Mouse (Mus musculus): ENCODE data around the gene Prkcb. TPM values are rescaled to one million over a fixed set of nuclear protein-coding genes. Genes with fewer than 3 reads are reported as not detected.

Gene Prkcb
- polyA plus RNA-seq, 2 experiments from 2014 or later: 71.9 to 78.3 TPM

DNA sequence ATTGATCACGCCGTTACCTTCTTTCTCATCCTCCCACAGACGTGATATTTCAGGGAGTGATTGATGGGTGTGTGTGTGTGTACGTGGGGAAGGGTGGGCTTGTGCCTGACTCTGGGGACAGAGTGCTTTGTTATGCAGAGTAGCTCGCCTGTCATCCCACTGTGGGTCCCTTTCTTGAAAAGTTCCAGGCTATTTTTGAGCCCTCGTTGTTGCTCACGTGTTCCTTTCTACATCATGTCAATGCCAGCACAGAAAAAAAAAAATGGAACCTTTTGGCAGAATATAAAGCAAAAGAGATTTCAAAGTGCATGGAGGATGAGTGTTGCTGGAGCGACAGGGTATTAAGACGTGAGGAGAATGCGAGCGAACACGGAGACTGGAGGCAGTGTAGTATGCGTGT lies 118.1 kb downstream of the Prkcb start:
- no peak for ATAC-seq

DNA sequence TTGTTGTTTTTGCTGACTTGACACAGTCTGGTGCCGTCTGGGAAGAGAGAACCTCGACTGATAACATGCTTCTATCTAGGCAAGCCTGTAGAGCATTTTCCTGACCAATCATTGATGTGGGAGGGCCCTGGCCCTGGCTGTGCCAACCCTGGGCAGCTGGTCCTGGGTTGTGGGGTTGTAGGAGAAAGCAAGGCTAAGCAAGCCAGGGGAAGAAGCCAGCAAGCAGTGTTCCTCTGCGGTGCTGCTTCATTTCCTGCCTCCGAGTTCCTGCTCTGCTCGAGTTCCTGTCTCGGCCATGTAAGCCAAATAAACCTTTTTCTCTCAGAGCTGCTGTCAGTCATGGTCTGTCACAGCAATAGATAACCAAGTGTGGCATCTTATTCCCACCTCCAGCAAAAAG lies 121.4 kb downstream of the Prkcb start:
- no peak for ATAC-seq

DNA sequence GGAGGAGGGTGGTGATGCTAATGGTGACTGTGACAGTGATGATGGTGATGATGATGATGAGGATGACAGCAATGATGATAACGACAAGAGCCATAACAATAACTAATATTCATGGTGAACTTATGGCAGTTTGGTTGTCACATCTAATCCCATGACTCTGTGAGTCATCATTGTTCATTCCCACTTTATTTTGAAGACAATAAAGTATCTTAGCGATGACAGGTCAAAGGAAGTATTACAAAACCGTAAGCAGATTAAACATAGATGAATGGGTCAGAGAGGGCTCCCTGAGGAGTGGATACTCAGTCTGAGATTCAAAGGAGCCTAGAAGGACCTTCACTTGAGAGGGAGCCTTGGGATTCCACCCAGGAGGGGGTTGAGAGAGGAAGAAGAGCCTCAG lies 122.3 kb downstream of the Prkcb start:
- ATAC-seq: no peak

DNA sequence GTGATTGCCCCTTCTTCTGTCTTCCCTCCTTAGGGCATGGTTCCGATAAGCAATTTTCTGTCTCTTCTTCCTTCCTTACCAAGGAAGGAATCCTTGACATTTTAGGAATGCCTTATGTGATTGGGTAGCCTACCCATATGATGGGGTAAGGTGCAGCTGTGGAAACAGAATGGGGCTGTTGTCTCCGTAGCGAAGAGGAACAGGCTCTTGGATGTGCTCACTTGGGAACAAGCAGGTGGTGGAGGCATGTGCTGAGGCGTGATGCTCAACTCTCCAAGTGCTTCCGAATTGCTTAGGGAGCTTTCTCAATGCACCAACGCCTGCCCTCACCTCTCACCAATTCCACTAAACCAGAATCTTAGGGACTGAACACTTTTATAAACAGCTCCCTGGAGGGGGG lies 124.7 kb downstream of the Prkcb start:
- ATAC-seq: no peak

DNA sequence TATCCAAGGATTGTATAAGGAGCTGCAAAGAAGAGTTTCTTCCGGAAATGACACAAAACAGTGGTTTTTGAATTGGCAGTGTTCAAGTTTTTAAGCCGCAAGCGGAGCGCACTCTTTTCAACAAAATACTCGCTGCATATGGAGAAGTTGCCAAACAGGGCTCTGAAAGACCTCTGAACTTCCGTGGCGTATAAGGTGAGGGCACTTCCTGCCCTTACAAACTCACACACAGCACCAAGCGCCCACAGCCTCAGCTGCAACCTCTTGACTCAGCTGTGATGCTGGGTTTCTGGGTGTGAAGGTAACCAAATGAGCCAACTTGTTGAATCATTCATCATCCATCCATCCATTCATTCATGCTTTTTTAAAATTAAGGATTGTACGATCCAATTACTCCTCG lies 125.6 kb downstream of the Prkcb start:
- ATAC-seq: peak; percentile 77

DNA sequence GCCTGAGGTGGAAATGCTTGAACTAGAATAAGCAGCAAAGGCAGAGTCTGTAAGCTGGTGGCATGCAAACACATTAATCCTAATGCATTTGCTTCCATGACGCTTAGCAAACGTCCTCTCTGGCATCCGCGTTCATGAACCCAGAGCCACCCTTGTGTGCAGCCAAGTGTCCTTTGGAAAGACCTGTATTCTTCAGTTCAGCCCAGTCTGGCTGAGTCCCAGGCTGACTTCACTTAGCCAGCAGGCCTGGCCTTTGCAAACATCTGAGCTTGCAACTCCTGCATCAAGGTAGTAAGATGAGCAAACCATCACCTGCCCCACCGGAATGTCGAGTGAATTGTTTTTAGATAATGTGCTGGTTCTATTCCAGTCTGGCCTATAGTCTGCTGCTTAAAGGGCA lies 126.1 kb downstream of the Prkcb start:
- no peak for ATAC-seq

DNA sequence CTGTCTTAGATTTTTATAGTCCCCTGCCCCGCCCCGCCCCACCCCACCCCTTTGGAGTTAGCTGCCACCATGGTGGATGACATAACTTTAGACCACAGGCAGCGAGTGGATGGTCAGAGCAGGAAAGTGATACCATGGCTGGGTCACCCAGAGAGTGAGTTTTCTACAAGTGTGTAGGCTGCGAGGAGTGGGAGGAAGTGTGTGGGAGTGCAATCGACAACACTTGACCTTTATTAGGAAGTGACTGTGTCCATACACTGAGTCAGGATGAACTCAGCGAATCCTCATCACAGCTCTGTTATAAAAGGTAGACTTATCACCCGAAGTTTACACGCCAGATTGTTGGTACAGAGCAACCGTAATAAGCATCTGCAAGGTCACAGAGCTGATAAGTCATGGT lies 126.8 kb downstream of the Prkcb start:
- no peak for ATAC-seq

DNA sequence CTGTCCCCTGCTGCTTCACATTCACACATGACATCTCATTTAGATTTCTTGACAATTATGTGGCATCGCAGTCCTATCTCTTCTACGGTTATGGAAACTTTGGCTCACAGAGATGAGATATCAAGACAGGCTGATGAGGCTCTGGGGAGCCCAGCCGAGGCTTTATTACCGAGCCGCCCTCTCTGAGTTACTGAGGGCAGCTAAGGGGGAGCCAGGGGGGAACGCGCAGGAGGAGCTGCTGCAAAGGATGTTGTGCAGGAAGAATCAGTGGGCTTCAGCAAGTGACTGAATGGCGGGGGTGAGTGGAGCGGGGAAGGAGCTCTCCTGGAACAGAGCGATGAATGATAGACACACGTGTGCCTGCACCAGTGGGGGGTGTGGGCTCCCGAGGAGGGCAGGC lies 127.4 kb downstream of the Prkcb start:
- ATAC-seq: no peak

DNA sequence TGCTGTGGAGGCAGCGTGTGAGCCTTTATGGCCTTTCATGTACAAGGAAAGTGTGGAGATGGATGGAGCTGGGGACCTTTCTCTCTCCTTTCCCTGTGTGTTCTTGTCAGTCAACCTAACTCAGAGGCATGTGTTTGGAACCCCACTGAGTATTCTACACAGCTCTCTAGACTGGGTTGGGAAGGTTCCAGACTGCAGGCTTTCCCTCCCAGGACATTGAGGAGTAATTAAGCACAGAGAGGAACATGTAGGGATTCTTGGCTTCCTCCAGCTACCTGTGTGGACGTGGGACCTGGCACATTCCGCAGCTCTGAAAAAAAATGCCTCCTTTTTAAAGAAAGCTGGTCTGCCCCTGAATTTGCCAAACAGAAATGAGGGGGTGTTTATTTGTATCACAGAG lies 130.0 kb downstream of the Prkcb start:
- ATAC-seq: no peak

DNA sequence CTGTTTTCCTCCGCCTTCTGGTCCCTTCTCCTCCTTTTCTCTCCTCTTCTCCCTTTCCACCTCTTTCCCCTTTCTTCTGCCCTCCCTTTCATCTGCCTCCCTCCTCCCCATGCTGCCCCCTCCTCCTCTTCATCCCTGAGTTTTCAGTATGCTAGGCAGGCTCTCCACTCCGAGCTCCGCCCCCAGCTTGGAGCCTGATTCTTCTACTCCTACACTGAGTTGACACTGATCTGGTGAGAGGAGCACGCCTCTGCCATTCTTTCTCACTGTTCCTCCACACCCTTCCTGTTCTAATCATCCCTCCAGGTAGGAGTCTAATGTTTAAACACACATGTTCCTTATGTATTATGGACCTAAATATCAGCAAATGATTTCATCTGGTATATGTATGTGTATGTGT lies 135.3 kb downstream of the Prkcb start:
- ATAC-seq: no peak

DNA sequence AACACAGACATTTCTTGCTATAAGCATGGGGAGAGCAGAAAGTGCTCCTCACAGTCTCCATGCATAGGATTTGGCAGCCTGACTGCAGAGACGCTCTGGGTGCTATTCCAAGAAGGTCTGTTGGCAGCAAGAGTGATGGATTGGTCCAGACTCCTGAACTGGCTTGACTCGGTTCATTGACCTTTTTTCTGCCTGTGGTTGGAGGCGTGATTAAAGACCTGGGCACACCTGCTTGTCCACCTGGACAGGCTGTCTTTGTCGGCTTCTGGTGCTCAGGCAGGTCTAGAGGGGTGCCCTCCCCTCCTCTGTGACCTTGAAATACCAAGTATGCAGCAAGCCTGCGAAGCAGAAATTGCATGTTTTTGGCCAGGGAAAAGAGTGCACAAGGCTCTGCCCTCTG lies 140.6 kb downstream of the Prkcb start:
- no peak for ATAC-seq

DNA sequence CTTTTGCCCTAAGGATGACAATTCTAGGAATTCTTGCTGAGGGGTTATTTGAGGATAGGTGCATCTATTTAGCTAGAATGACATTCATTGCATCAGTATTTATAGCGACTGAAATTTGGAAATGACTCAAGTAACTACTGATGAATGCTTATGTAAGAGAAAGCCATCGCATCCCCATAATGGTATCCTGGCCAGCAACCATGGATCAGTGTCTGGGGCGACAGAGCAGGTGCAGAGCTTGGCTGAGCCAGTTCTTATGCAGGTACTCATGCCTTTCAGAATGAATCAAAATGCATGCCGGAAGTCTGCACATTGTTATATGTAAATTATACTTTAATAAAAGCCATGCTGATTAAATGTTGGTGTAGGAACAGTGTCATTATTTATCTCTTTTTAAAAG lies 143.8 kb downstream of the Prkcb start:
- ATAC-seq: no peak

DNA sequence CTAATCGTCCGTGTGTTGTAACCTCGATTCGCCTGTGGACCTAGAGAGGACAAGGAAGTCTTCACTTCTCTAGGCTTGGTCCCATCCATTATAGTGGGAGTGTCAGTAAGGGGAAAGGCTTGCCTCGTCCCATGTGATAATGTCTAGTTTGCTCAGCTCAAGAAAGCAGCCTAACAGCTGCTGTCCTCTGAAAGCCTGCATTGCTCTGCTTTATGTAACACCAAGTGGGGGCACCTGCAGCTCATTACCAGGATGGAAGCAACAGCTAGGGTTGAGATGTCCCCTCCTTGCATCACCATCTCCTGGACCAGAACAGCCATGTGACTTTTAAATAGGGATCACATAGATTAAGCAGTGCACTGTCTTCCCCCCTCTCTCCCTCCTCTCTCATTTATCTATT lies 144.8 kb downstream of the Prkcb start:
- no peak for ATAC-seq

DNA sequence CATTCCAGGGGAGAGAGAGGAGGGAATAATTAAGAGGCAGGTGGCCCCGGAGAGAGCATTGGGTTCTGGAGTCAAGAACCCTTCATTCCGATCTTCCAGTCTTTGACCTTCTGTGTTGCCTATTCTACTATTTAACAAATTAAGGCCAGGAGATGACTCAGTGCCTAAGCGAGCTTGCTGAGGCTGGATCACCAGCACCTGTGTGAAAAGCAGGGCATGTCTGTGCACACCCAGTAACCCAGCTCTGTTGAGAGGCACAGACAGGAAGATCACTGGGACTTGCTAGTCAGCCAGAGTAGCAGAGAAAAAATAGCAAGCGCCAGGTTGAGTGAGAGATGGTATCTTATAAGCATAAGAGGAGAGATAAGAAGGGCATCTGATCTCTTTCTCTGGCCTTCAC lies 146.4 kb downstream of the Prkcb start:
- ATAC-seq: no peak

DNA sequence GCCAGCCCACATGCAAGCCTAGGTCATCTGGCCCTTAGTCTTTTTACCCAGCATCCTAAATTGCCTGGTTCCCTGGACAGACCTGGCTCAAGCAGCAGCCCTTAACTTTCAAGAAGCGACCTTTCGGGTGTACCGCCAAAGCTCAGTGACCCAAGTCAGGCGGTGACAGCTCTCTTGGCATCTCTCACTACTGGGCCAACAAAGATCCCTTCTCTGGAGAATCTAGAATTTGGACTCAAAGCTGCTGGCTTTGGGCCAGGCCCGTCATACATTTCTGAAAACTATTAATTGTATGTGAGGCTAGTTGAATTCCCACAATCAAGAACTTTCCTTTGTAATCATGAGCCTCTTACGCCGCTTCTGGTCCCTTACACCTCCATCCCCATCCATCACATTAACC lies 147.0 kb downstream of the Prkcb start:
- ATAC-seq: no peak

DNA sequence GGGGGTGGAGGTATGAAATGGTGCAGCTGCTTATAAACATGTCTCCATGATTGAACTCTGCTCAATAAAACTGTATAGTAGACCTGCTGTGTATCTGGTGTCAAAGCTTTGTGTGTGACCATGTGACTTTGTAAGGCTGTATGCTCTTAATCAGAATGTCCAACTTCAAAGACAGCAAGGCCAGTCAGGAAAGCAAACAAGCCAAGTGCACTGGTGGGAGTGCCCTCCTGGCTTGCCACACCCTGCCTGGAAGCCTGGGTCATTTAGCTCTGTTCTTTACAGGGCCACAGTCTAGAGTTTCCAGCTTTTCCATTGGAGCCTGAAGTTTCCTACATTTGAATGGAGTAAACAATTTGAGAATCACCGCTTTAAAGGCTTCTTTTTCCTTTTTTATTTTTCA lies 148.8 kb downstream of the Prkcb start:
- ATAC-seq: no peak

DNA sequence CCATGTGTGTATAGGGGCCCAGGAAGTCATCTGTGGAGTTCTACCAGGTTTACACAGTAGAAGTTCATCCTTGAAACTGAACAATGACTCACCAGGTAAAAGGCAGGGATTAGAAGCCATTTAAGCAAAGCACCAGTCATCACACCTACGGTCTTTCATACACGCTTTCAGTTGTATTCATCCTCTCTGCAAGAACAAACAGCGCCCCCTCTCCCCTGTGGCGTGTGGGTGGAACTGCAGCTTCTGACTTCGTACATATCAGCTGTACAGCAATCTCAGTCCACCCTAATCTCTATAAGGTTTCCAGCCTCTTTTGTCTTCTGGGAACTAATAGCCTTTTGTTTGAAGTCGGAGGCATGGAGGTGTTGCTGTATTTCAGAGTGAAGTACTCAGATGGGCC lies 156.5 kb downstream of the Prkcb start:
- no peak for ATAC-seq

DNA sequence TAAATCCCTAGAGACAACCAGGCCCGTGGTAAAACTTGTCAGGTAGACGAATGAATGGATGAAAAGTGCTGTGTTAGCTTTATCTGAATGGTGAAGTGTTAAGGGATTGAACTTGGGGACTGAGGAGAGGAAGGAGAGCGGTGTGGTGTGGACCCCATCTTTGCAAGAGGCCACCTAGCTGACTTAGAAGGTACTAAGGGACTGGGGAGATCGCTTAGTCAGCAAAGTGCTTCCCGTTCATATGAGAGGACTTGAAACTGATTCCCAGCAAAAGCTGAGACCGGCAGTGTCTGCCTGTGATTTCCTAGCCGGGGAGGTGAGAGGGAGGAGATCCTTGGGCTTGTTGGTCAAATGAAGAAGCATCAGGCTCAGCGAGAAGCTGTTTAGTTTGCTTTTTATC lies 164.1 kb downstream of the Prkcb start:
- ATAC-seq: no peak

DNA sequence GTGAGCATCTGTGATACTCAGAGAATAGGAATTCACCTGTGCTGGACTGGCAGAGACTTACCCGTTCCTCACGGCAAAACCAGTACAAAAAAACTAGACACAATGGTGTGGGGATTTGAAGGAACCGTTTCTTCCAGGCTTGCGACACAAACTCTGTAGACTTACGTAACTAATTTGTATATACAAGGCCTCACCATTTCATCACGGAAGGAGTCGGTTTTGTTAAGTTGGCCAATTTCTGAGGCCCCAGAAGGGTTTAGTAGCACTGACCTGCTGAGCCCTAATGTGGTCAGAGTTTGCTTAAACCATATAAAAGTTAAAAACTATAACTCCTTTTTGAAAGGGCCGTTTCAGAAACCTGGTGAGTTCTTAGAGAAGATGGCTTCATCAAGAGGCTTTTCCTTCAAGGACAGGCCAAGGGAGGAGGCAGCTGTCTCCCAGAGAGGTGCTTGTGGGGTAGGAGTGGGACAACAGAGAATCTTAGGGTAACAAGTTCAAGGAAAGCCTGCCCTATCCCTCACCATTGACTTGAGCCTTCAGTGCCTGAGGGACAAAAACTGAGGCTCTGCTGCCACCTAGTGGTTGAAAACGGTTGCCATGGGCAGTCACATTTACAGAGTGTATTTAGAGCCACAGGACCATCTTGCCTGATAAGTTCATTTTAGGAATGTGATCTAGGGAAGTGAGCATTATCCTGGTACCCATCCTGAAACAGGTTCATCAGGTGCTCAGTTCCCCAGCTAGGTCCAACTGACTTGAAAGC lies 170.8 kb downstream of the Prkcb start:
- peak; percentile 86 for ATAC-seq

DNA sequence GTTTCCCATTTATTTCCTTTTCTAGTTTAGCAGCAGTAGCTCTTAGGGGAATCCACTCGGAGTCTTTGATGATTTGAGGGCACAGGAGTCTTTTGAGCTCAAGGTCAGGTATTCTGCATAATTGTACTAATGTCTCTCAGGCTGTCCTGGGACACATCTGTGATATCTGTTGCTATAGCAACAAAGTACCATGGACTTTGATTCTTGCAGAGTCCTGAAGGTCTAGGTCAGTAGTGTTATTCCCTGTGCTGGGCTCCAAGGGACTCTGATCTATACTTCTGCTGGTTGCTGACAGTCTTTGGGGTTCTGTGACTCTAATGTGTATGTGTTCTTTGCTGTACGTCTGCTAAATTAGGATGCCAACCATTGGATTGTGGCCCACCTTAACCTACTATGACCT lies 171.5 kb downstream of the Prkcb start:
- no peak for ATAC-seq

DNA sequence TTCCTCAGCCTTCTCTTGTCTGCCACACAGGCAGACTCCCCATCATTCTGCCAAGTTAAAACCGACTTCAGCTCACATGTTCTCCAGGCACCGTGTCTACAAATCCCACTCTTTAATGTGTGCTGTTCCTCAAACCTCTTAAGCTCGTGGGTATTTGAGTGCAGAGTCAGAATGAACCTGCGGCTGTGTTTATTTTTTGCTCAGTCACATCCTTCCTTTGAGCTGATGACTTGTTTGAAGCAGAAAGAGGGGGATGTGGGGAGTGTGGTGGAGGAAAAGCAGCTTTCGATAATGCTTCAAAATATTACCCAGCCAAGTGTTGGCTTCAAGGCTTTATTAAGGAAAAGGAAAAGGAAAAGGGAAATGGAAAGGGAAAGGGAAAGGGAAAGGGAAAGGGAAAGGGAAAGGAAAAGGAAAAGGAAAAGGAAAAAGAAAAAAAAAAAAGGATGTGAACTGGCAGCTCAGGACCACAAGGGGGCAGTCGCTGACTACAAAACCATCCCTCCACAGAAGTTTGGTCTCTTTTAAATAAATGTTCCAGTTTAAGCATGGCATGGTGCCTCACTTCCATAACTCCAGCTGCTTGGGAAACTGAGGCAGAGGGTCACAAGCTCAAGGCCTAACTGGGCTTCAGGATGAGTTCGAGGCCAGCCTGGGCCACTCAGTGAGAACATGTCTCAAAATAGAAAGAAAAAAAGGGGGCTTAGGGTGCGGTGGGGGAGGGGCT lies 177.4 kb downstream of the Prkcb start:
- peak; percentile 36 for ATAC-seq

DNA sequence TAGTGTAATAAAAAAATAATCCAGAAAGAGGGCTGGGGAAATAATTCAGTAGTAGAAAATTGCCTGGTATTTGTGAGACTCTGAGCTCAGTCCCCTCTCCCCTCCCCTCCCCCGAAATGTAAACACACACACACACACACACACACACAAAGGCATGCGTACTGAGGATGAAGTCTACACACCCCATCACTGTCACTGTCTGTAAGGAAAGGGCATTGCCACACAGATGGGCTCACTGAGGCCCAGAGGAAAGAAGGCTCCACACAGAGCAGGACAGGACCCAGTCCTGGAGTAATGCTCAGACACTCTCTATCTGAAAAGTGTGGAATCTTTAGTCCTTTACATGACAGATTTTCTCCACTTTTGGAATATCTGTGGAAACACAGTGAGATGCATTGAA lies 178.2 kb downstream of the Prkcb start:
- no peak for ATAC-seq

DNA sequence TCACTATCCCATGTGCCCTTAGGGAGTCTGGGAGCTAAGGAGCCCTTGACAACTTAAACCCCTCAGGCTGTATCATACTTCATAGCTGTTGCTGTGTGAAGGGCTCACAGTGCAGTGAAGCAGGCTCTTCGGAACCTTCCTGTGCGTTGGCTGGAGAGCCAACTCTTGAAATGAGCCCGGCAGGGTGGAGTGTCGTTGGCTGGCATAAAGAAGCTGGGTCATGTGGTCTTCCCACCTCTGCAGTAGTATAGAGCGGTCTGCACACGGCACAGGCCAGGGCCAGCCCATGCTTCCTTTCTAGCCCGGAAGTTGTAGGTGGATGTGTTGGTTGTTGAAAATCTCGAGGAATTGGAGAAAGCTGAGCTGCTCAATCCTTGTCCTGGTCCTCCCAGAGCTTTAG lies 179.3 kb downstream of the Prkcb start:
- no peak for ATAC-seq
